Mouse (Mus musculus) embryonic facial prominence, embryonic 14.5 days (tissue): ENCODE results near the gene Itga6. TPM values are rescaled to one million over a fixed set of nuclear protein-coding genes. Genes with fewer than 3 reads are reported as not detected.

Experiments
- ATAC-seq: fragments of 200-750 bp; cut with Nextera tagmentation; 2 replicates; pipeline ENCODE4 v1.8.0; 2017; ENCODE audit warnings: low read depth, moderate number of reproducible peaks, moderate TSS enrichment
- DNase-seq: peaks from one replicate; pipeline ENCODE4 v3.0.0-alpha.2; 2015; ENCODE audit warnings: low spot score
- H3K27ac ChIP-seq: fragments of 300-500 bp; sonication (generic); replicated peaks from 2 replicates; pipeline ENCODE4 v1.5.1; 2014; ENCODE audit warnings: low read depth, mild to moderate bottlenecking, low read length, moderate library complexity
- H3K27me3 ChIP-seq: fragments of 300-500 bp; sonication (generic); replicated peaks from 2 replicates; pipeline ENCODE4 v1.6.1; 2014; ENCODE audit warnings: low read length; ENCODE audit not compliant: control insufficient read depth, insufficient read depth
- H3K36me3 ChIP-seq: fragments of 300-500 bp; sonication (generic); 2 replicates; pipeline ENCODE4 v1.6.1; 2014; ENCODE audit warnings: low read length, mixed read lengths; ENCODE audit not compliant: control insufficient read depth, insufficient read depth
- H3K4me1 ChIP-seq: fragments of 300-500 bp; sonication (generic); 2 replicates; pipeline ENCODE4 v1.6.1; 2014; ENCODE audit warnings: antibody characterized with exemption, low read length; ENCODE audit not compliant: control insufficient read depth, insufficient read depth
- H3K4me2 ChIP-seq: fragments of 300-500 bp; sonication (generic); 2 replicates; pipeline ENCODE4 v1.6.1; 2014; ENCODE audit warnings: low read depth, mild to moderate bottlenecking, low read length, moderate library complexity, mixed read lengths
- H3K4me3 ChIP-seq: fragments of 300-500 bp; sonication (generic); 2 replicates; pipeline ENCODE4 v1.5.1; 2014; ENCODE audit warnings: low read depth, mild to moderate bottlenecking, low read length
- H3K9ac ChIP-seq: fragments of 300-500 bp; sonication (generic); 2 replicates; pipeline ENCODE4 v1.6.1; 2014; ENCODE audit warnings: low read depth, mild to moderate bottlenecking, low read length, moderate library complexity, mixed read lengths
- H3K9me3 ChIP-seq: fragments of 300-500 bp; sonication (generic); 2 replicates; pipeline ENCODE4 v1.6.1; 2016; ENCODE audit warnings: low read length; ENCODE audit not compliant: control insufficient read depth
- WGBS: fragments of 180-500 bp; shearing (Covaris S2); extraction: QIAGEN DNeasy Blood & Tissue Kit; methylation state at CpG from one replicate; pipeline ENCODE4 v1.1.7; 2014; 5-methylcytosine and 5-hydroxymethylcytosine counted together
- polyA plus RNA-seq: library from polyadenylated mRNA; unstranded; fragments of >200 nt; fragmentation: Nextera tagmentation; extraction: Ambion mirVana; gene quantifications from 2 replicates; pipeline ENCODE4 v1.2.1, GENCODE M21; 2014

Itga6 gene
- polyA plus RNA-seq, 1 experiment from 2014 or later: 70.4 TPM

DNA sequence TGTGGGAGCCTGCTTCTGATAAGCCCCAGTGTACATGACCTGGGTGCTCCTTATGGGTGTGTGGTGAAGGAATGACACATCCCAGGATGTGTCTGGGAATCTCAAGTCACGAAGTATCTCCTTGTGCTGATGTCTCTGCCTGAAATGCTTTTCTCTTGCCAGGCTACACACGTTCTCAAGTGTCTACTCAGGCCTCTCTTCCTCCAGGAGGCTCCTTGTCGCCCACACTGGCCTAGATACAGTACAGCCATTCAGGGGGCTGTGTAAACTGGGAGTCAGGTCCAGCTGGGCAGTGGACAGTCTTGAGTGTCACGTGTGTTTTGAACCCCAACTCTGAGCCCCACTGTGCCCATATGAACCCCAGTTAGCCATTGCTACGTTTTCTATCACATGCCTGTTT lies 19.1 kb downstream of the Itga6 start:
- Histone ChIP-seq H3K9ac (no peak overlapping the region), H3K9me3 (no peaks in the 10 kb centered on the region), H3K36me3 (no peaks in the 10 kb centered on the region), H3K4me2 (no peak overlapping the region), H3K4me1 (no peaks in the 10 kb centered on the region), H3K27me3 (no peaks in the 10 kb centered on the region), H3K4me3 (no peak overlapping the region), H3K27ac (no peak overlapping the region)
- ATAC-seq (no peak), DNase-seq (no peak)
- 69% methylated on average over 5 of the region's 5 CpGs for WGBS

DNA sequence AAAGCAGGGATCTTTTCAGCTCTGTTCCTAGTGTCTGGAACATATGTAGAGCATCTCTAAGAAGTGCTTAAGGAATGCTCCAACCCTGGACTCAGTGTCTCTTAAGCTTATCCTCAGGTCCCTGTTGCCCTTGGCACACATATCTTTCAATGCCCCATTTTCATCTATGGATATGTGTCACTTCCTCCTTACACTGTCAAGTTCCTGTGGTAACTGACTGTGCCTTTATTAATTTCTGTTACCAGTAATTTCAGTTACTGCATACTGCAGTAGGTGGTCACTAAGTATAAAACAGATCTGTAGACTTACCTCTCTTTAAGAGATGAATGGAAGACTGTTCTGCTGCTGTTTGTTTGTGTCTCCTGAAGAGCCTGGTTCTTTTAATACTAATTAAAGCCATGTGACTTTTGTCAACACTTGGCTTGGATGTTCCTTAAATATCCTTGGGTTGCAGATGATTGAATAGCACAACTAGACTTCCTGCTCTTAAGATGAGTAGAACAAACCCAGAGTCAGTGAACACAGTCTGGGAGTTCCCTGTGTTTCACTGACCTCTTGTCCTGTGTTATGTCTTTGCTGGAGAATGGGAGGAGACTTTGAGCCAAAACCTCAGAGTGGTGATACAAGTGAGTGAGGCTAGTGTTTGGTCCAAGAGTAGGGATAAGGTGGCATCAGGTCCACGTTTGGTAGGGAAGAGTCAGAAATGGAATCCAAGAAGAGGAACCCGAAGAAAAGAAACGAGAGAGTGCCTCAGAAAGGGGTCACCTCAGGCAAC lies 19.7 kb downstream of the Itga6 start:
- no peaks in the 10 kb centered on the region for H3K4me1 ChIP-seq
- no peak for DNase-seq
- WGBS: 80% methylated on average over 3 of the region's 3 CpGs
- H3K4me2 ChIP-seq: no peak overlapping the region
- no peaks in the 10 kb centered on the region for H3K9me3 ChIP-seq
- no peak overlapping the region for H3K4me3 ChIP-seq
- H3K27me3 ChIP-seq: no peaks in the 10 kb centered on the region
- no peaks in the 10 kb centered on the region for H3K36me3 ChIP-seq
- no peak overlapping the region for H3K9ac ChIP-seq
- H3K27ac ChIP-seq: no peak overlapping the region
- ATAC-seq: no peak

DNA sequence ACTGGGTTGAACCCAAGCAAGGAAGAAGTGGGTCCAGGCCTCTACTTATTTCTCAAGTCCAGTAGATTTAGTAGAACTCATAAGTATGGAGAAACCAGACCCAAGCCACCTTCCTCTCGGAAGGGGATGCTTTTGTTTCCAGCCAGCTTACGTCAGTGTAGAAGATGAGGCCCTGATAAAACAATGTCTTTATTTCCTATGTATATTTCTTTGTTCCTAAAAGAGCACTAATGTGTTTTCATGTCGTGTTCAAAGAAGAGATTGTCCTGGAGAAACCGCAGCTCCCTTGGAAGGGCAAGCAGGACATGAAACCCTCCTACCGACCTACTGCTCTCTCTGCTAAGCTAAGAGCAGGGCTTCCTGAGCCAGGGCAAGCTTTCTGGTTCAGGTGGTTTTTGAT lies 20.6 kb downstream of the Itga6 start:
- DNase-seq (no peak), ATAC-seq (no peak)
- Histone ChIP-seq H3K27ac (no peak overlapping the region), H3K4me1 (no peaks in the 10 kb centered on the region), H3K27me3 (no peaks in the 10 kb centered on the region), H3K4me2 (no peak overlapping the region), H3K9me3 (no peaks in the 10 kb centered on the region), H3K9ac (no peak overlapping the region), H3K4me3 (no peak overlapping the region), H3K36me3 (no peaks in the 10 kb centered on the region)
- WGBS: 86% methylated on average over 5 of the region's 5 CpGs

GRCm38 (mm10) chr2:71767019-71767610 lies 21.7 kb downstream of the Itga6 start:
- ATAC-seq (no peak), DNase-seq (no peak)
- Histone ChIP-seq H3K27ac (no peak overlapping the region), H3K36me3 (no peaks in the 10 kb centered on the region), H3K4me3 (no peak overlapping the region), H3K9ac (no peak overlapping the region), H3K4me2 (no peak overlapping the region), H3K9me3 (no peaks in the 10 kb centered on the region), H3K27me3 (no peaks in the 10 kb centered on the region), H3K4me1 (no peaks in the 10 kb centered on the region)
- 83% methylated on average over 6 of the region's 6 CpGs for WGBS

DNA sequence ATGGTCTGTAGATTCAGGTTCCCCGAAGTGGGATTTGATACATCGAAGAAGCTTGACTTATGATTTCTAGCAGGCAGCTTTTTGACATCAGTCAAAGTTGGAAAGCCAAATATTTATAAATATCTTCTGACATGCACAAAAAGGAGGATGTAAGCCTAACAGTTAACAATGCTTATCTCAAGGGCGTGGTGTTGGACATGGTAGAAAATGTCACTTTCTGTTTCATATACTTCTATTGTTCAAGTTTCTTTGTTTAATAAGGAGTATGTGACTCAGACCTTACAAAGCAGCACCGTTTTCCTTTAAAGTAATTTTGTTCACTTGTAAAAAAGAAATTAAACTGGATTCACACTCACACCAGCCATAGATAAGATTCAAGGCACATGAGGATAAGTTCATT lies 26.3 kb downstream of the Itga6 start:
- no peaks in the 10 kb centered on the region for H3K4me1 ChIP-seq
- H3K36me3 ChIP-seq: no peaks in the 10 kb centered on the region
- H3K4me2 ChIP-seq: no peak overlapping the region
- 84% methylated on average over 4 of the region's 4 CpGs for WGBS
- H3K9ac ChIP-seq: no peak overlapping the region
- ATAC-seq (no peak), DNase-seq (no peak)
- no peak overlapping the region for H3K27ac ChIP-seq
- no peaks in the 10 kb centered on the region for H3K27me3 ChIP-seq
- H3K4me3 ChIP-seq: no peak overlapping the region
- no peaks in the 10 kb centered on the region for H3K9me3 ChIP-seq

- Histone ChIP-seq H3K27ac (no peak overlapping the region), H3K36me3 (no peaks in the 10 kb centered on the region), H3K4me3 (no peak overlapping the region), H3K4me2 (no peak overlapping the region), H3K9me3 (no peaks in the 10 kb centered on the region), H3K4me1 (no peaks in the 10 kb centered on the region), H3K9ac (no peak overlapping the region), H3K27me3 (no peaks in the 10 kb centered on the region)
- ATAC-seq (no peak), DNase-seq (no peak)
- WGBS: 89% methylated on average over 5 of the region's 5 CpGs
These were observed 28.3 kb downstream of the Itga6 start for GRCm38 (mm10) chr2:71773714-71774113.

- H3K9me3 ChIP-seq: no peaks in the 10 kb centered on the region
- H3K4me3 ChIP-seq: no peak overlapping the region
- no peak for ATAC-seq
- DNase-seq: no peak
- no peak overlapping the region for H3K27ac ChIP-seq
- H3K4me1 ChIP-seq: peaks cover 4% of the 10 kb centered on the region; the same call in 1 of the 2 replicates
- no peaks in the 10 kb centered on the region for H3K36me3 ChIP-seq
- H3K4me2 ChIP-seq: no peak overlapping the region
- no peaks in the 10 kb centered on the region for H3K27me3 ChIP-seq
- no peak overlapping the region for H3K9ac ChIP-seq
- 66% methylated on average over 10 of the region's 10 CpGs for WGBS
These were observed 29.0 kb downstream of the Itga6 start for GRCm38 (mm10) chr2:71774246-71774951.

DNA sequence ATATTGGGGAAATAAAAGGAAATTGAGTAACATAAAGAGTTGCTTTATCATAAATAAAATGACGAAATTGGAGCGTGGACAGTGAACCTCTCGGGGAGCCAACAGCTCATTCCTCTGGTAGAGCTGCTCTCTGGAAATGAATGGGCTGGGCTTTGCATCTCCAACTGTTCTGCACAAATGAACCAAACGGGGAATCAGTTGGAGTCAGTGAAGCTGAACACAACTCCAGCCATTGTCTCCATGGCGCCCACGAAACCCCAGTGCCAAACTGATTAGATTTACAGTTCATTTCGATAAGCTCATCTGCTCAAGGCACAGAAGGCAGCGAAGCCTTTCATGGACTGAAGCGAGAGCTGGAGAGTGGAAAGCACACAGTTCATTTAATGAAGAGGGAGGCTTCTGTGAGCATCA lies 29.8 kb downstream of the Itga6 start:
- peaks cover 12% of the 10 kb centered on the region; the same call in 1 of the 2 replicates for H3K4me1 ChIP-seq
- WGBS: 56% methylated on average over 9 of the region's 9 CpGs
- ATAC-seq: peak; percentile 55; the same call in 1 of the 2 replicates
- no peak overlapping the region for H3K4me2 ChIP-seq
- H3K27ac ChIP-seq: no peak overlapping the region
- no peak overlapping the region for H3K4me3 ChIP-seq
- no peak for DNase-seq
- H3K36me3 ChIP-seq: no peaks in the 10 kb centered on the region
- H3K9me3 ChIP-seq: no peaks in the 10 kb centered on the region
- H3K9ac ChIP-seq: no peak overlapping the region
- H3K27me3 ChIP-seq: no peaks in the 10 kb centered on the region
